Mouse (Mus musculus): ENCODE data around the gene Dph2. TPM values are rescaled to one million over a fixed set of nuclear protein-coding genes. Genes with fewer than 3 reads are reported as not detected.

The Dph2 gene
- total RNA-seq, 2 experiments from 2014 or later, result 1.4 to 2.6 TPM

DNA sequence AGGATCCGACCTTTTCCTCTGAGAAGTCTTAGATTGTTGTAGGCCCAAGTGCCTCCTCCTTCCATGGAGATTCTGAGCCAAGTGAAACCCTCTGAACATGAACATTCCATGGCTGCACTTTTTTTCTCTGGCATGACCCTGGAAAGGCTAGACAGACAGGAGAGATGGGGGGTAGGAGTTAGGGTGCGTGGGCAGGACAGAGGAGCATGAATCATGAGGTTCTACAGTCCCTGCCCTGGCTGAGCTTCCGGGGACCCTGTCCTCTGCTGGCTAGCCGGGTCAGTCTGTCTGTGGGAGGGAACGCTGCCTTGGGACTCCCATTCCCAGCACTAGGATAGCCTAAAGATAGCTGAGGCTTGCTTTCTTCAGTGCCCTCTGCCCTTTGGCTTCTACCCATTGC lies 47.4 kb downstream of the Dph2 start:
- intact Hi-C loops (cut with DNase I), result no loop called here

GRCm38 (mm10) chr4:117843101-117843500 lies 48.7 kb downstream of the Dph2 start:
- no peak for DNase-seq
- intact Hi-C loops (cut with DNase I), result no loop called here

More for the DNA sequence above, 47.4 kb downstream of the Dph2 start:
- no peak for DNase-seq

DNA sequence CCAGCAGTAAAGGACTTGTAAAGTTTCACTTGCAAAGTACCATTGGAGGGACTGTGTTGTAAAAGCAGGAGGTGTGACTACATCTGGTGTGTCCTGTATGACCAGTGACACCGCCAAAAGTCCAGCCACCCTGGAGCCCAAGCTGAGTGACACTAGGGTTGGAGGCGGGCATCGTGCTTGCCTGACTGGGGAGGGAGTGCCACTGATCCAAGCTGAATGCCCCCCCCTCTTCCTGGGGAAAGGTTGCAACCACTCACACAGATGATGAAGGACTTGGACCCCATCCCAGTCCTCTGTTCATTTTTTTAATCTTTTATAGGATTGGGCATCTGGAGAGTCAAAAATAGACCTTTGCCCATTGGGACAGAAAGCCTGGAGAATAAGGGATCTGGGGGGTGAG lies 50.3 kb downstream of the Dph2 start:
- no peak for DNase-seq
- intact Hi-C loops (cut with DNase I), result no loop called here

DNA sequence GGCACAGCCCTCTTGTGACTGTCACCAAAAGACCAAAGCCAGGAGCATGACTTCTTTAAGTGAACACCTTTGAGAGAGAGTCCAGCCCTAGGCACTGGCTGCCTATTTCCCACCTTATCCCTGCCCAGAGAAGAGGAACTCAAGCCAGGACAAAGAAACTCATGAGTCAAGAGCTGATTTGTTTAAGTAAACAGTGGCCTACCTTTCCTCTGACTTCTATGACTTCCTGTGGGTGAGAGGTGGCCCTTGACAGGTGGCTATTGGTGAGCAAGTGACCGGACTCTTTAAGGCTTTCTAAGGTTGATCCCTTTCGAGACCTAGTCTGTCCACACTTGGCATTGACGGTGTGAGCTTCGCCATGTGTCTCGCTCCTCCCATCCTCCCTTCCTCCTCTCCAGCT lies 51.0 kb downstream of the Dph2 start:
- intact Hi-C loops (cut with DNase I), result no loop called here
- no peak for DNase-seq

DNA sequence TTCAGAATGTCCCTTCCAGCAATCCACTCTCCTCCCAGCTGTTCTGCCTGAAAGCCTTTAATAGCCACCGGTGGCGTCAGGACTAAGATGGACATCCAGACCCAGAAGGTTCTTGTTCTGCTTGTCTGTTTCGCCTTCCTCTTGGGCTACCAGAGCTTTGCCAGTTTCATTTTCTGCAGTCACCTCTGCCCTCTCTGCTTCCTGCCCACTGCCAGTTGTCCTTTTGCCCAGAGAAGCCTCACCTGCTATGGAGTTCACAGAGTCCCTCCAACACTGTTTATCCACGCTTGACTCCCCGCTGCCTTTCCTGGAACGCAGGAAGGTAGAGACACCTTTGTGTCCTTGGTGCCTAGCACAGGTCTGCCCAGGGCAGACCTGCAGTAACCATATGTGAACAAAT lies 52.5 kb downstream of the Dph2 start:
- DNase-seq, result no peak
- intact Hi-C loops (cut with DNase I), result loop anchor here (5.0 kb wide), 1 partner anchor 78 kb away; no protein-coding TSS in a partner anchor

Other genes starting within 250 kb of the Dph2 start
- gene Dmap1, start 209.8 kb downstream of the Dph2 start, total RNA-seq (2021), result 10 to 100 TPM; 14.4 to 16.2 TPM
- not detected for gene Gm12845, start 167.6 kb downstream of the Dph2 start, total RNA-seq (2021)
- gene Klf17, start 126.4 kb downstream of the Dph2 start, total RNA-seq (2021), result not detected
- gene Slc6a9, start 57.5 kb downstream of the Dph2 start, total RNA-seq (2021), result 1 to 10 TPM; 5.0 to 6.0 TPM
- gene Ccdc24, start 19.5 kb downstream of the Dph2 start, total RNA-seq (2021), result under 1 TPM in 1 of 2 experiments, not detected in 1; 0.33 TPM
- gene B4galt2, start 8.5 kb downstream of the Dph2 start, total RNA-seq (2021), result 1 to 10 TPM; 2.8 to 3.2 TPM
- gene Atp6v0b, start 4.7 kb downstream of the Dph2 start, total RNA-seq (2021), result 10 to 100 TPM; 65.4 to 74.0 TPM
- gene Ipo13, start 23.0 kb upstream of the Dph2 start, total RNA-seq (2021), result 100 to 1,000 TPM; 222 to 284 TPM
- under 1 TPM; 0.15 to 0.32 TPM for gene Artn, start 37.7 kb upstream of the Dph2 start, total RNA-seq (2021)
- gene St3gal3, start 242.9 kb upstream of the Dph2 start, total RNA-seq (2021), result 10 to 100 TPM; 65.8 to 68.8 TPM

Data from gastrocnemius, postnatal 36 days (tissue).